Mouse (Mus musculus): ENCODE results near the gene Fam170b. TPM values are rescaled to one million over a fixed set of nuclear protein-coding genes. Genes with fewer than 3 reads are reported as not detected.
A peak's percentile ranks its signal among the peaks of the same experiment; 100 is the strongest.

Fam170b gene
- polyA plus RNA-seq, 1 experiment = not detected

DNA sequence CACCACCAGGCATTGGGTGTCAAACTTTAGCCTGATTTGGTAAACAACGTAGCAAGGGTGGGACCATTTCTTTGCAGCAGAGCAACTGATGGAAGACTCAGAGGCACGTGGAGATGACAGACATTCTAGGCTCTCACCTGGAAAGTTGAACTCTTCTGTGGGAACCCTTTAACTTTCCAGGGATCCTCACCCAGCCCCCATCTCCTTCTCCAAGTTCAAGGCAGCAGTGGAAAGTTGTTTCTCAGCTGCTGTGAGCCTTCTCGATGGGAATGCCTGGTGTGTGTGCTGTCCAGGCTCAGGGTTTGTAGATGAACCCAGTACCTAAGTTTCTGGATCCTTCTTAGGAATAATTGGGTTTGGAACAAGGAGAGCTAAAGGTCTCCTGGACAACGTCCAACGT, 22.5 kb downstream of the Fam170b start:
- no peaks in the 10 kb centered on the region; the same call in 1 of the 2 replicates for H3K27me3 ChIP-seq (replicated peaks; ENCODE audit: control insufficient read depth, insufficient read depth, low read length)
- H3K4me1 ChIP-seq (ENCODE audit: control insufficient read depth, insufficient read depth, low read length) = no peaks in the 10 kb centered on the region
- peak overlapping the region; percentile 52; the same call in 1 of the 2 replicates for H3K4me3 ChIP-seq (ENCODE audit: insufficient read depth, low read depth, low read length)
- 32% methylated on average over 5 of the region's 5 CpGs for WGBS
- TF ChIP-seq POLR2A (IDR thresholded peaks at IDR 0.05; ENCODE audit: low read depth, low read length) (no peak), CTCF (conservative IDR thresholded peaks at IDR 0.05; ENCODE audit: insufficient read depth, insufficient read length, low read depth, low read length) (no peak)
- no peaks in the 10 kb centered on the region for H3K36me3 ChIP-seq (ENCODE audit: control insufficient read depth, insufficient read depth, low read length)
- no peak overlapping the region for H3K27ac ChIP-seq (ENCODE audit: insufficient read depth, low read depth, low read length)
- no peak for DNase-seq

DNA sequence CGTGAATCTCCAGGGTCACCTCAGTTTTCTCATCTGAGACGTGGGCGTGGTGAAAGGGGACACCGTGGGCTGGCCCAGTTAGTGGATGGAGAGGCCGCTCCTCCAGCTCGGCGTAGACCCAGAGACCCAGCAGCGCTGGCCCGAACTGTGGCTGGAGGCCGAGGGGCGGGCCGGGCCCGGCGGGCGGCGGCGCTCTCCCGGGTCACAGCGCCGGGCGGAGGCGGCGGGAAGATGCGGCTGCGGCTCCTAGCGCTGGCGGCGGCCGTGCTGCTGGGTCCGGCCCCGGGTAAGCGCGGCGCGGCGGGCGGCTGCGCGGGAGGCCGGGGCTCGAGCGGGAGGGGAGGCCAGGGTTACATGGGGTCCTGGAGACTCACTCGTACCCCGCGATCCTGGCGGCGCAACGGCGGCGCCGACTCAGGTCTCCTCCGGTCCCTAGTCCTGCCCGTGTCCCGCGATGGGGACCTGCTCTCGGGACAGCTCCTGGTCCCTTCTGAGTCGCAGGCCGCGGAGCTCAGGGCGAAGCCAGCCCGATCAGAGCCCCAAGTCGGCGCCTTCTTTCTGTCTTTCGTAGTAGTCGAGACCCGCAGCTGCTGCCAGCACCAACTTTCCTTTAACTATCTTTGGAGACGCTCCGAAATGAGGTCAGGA, 23.0 kb downstream of the Fam170b start, which contains the start of gene Vstm4:
Vstm4 (plus strand) TSS at position 76 of the 648 bp plus-strand sequence.
- WGBS = 1% methylated on average over 68 of the region's 68 CpGs
- Histone ChIP-seq H3K4me3 (ENCODE audit: insufficient read depth, low read depth, low read length) (peak within 1 kb of the TSS; percentile 52), H3K27me3 (replicated peaks; ENCODE audit: control insufficient read depth, insufficient read depth, low read length) (no peaks in the 10 kb centered on the region; the same call in 1 of the 2 replicates), H3K4me1 (ENCODE audit: control insufficient read depth, insufficient read depth, low read length) (no peaks in the 10 kb centered on the region), H3K36me3 (ENCODE audit: control insufficient read depth, insufficient read depth, low read length) (no peaks in the 10 kb centered on the region), H3K27ac (ENCODE audit: insufficient read depth, low read depth, low read length) (peak within 1 kb of the TSS; percentile 35; the same call in 1 of the 2 replicates)
- no peak for TF ChIP-seq POLR2A (IDR thresholded peaks at IDR 0.05; ENCODE audit: low read depth, low read length)
- no peak for TF ChIP-seq CTCF (conservative IDR thresholded peaks at IDR 0.05; ENCODE audit: insufficient read depth, insufficient read length, low read depth, low read length)
- peak; percentile 63 for DNase-seq

DNA sequence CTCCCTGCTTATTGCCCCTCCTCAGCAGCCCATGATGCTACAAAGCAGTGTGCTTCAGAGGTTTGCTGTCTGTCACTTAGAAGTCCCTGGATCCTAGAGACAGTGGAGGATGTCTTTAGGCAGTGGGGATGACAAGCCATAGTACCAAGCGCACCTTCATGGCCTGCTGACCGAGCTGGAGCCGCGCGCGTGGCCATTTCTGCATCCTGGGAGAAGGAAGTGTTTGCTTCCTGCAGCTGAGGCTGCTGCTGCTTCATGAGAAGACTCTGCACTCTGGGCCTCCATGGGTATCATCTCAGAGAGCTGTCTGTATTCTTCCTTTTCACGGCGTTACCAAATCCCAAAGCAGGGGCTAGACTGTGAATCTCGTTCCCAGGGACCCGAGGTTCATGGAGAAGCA, 24.6 kb downstream of the Fam170b start:
- Histone ChIP-seq H3K27ac (ENCODE audit: insufficient read depth, low read depth, low read length) (no peak overlapping the region), H3K36me3 (ENCODE audit: control insufficient read depth, insufficient read depth, low read length) (no peaks in the 10 kb centered on the region), H3K4me1 (ENCODE audit: control insufficient read depth, insufficient read depth, low read length) (no peaks in the 10 kb centered on the region), H3K4me3 (ENCODE audit: insufficient read depth, low read depth, low read length) (no peak overlapping the region), H3K27me3 (replicated peaks; ENCODE audit: control insufficient read depth, insufficient read depth, low read length) (no peaks in the 10 kb centered on the region; the same call in 1 of the 2 replicates)
- WGBS = 92% methylated on average over 10 of the region's 10 CpGs
- no peak for DNase-seq
- no peak for TF ChIP-seq CTCF (conservative IDR thresholded peaks at IDR 0.05; ENCODE audit: insufficient read depth, insufficient read length, low read depth, low read length)
- TF ChIP-seq POLR2A (IDR thresholded peaks at IDR 0.05; ENCODE audit: low read depth, low read length) = no peak

DNA sequence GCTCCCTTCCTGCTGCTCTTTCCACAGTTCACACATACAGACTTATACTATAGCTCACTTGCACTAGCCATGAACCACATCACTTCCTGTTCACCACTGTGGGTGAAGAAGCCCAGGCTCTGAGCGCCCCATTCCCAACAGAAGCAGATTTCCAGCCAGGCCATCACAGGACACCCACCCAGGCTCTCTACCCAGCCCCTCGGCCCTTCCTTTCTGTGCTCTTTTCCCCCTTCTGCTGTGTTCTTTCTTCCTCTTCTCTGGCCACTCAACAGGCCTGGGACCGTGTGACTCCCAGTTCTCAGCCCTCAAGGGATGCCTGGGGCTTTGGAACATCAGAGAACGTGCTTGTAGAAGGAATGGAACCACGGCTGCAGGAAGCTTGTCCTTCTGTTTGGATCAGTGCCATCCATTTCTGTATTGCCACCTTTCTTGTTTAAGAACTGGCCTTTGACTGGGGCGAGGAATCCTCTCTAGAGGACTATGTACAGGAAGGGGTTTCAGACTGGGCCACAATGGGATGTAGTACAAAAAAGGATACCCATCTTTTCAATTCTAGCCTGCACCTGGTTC, 25.3 kb downstream of the Fam170b start:
- Histone ChIP-seq H3K4me3 (ENCODE audit: insufficient read depth, low read depth, low read length) (no peak overlapping the region), H3K27me3 (replicated peaks; ENCODE audit: control insufficient read depth, insufficient read depth, low read length) (no peaks in the 10 kb centered on the region; the same call in 1 of the 2 replicates), H3K36me3 (ENCODE audit: control insufficient read depth, insufficient read depth, low read length) (no peaks in the 10 kb centered on the region), H3K27ac (ENCODE audit: insufficient read depth, low read depth, low read length) (no peak overlapping the region), H3K4me1 (ENCODE audit: control insufficient read depth, insufficient read depth, low read length) (no peaks in the 10 kb centered on the region)
- WGBS = 68% methylated on average over 6 of the region's 6 CpGs
- TF ChIP-seq CTCF (conservative IDR thresholded peaks at IDR 0.05; ENCODE audit: insufficient read depth, insufficient read length, low read depth, low read length) = no peak
- no peak for TF ChIP-seq POLR2A (IDR thresholded peaks at IDR 0.05; ENCODE audit: low read depth, low read length)
- DNase-seq = no peak

DNA sequence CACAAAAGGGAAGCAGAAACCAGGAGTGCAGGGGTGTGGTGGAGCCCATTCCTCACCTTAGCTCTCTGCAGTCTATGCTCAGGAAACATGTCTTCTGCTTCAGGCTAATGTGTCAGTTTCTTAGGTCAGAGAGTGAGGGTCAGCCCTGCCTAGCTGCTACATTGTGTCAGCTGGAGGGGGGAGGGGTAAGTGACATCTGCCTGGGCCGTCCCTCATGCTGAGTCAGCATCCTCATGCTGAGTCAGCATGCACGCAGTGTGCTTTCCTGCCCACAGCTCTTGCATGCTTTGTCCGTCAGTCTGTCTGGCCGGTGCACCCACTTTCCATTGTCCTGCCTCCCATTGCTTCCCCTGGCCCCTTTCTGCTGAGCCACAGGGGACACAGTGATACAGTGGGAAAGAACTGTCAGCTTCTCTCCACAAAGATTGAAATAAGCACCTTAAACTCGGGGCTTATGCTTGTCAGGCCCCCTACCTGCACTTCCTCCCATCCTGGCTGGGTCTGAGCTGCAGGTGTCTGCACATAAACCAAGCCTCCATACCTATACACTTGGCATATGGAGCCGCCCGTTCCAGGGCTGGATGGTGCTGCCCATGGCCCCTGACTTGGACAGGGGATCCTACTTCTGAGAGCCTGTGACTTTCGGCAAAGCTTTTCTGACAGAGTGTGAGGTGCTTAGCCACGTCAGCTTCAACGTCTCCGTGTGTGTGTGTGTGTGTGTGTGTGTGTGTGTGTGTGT, 26.2 kb downstream of the Fam170b start:
- no peaks in the 10 kb centered on the region; the same call in 1 of the 2 replicates for H3K27me3 ChIP-seq (replicated peaks; ENCODE audit: control insufficient read depth, insufficient read depth, low read length)
- H3K4me3 ChIP-seq (ENCODE audit: insufficient read depth, low read depth, low read length) = no peak overlapping the region
- H3K27ac ChIP-seq (ENCODE audit: insufficient read depth, low read depth, low read length) = no peak overlapping the region
- no peak for TF ChIP-seq CTCF (conservative IDR thresholded peaks at IDR 0.05; ENCODE audit: insufficient read depth, insufficient read length, low read depth, low read length)
- no peak for TF ChIP-seq POLR2A (IDR thresholded peaks at IDR 0.05; ENCODE audit: low read depth, low read length)
- WGBS = 68% methylated on average over 11 of the region's 11 CpGs
- H3K36me3 ChIP-seq (ENCODE audit: control insufficient read depth, insufficient read depth, low read length) = no peaks in the 10 kb centered on the region
- peak; percentile 12 for DNase-seq
- H3K4me1 ChIP-seq (ENCODE audit: control insufficient read depth, insufficient read depth, low read length) = no peaks in the 10 kb centered on the region

DNA sequence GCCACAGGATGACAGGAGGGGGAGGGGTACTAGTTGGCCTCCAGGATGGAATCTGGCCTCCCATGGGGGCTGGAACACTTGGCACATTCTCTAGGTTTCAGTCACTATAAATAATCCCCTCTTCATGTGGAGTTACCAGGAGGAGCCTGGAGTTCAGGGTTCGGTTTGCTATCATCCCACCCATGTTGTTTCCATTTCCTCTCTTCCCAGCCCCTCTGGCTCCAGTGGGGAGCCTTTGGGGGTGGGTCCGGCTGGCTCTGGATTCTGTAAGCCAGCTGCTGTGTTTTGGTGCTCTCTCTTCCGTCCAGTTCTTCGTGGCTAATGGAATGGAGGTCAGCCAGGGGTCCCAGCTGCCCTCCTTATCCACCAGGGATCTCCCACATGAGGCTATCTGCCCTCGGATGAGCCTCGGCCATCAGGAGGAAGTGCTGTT, 27.4 kb downstream of the Fam170b start:
- DNase-seq = peak; percentile 56
- Histone ChIP-seq H3K4me3 (ENCODE audit: insufficient read depth, low read depth, low read length) (no peak overlapping the region), H3K4me1 (ENCODE audit: control insufficient read depth, insufficient read depth, low read length) (no peaks in the 10 kb centered on the region), H3K36me3 (ENCODE audit: control insufficient read depth, insufficient read depth, low read length) (no peaks in the 10 kb centered on the region), H3K27me3 (replicated peaks; ENCODE audit: control insufficient read depth, insufficient read depth, low read length) (no peaks in the 10 kb centered on the region; the same call in 1 of the 2 replicates), H3K27ac (ENCODE audit: insufficient read depth, low read depth, low read length) (0 out of 2 replicates have a peak overlapping the region, but pooled peaks have one; percentile 3)
- TF ChIP-seq POLR2A (IDR thresholded peaks at IDR 0.05; ENCODE audit: low read depth, low read length) (no peak), CTCF (conservative IDR thresholded peaks at IDR 0.05; ENCODE audit: insufficient read depth, insufficient read length, low read depth, low read length) (no peak)
- WGBS = 21% methylated on average over 6 of the region's 6 CpGs
